Mouse (Mus musculus) megakaryocyte, adult 5-6 weeks (primary cell): ENCODE results near the gene Mapk10. TPM values are rescaled to one million over a fixed set of nuclear protein-coding genes. Genes with fewer than 3 reads are reported as not detected.

ENCODE experiments used
- ATAC-seq: 2 replicates; pipeline ENCODE4 v1.8.0; 2016; ENCODE audit warnings: mild to moderate bottlenecking, inconsistent platforms; ENCODE audit not compliant: poor library complexity, severe bottlenecking
- total RNA-seq, 2 experiments: library from RNA; stranded (forward) in 1 of 2; stranded (reverse) in 1 of 2; fragments of 153-499, 151-499 nt in 1 of 2; fragments of 221-1000, 200-1000 nt in 1 of 2; gene quantifications; 2 replicates each; pipeline versions ENCODE4 v1.2.3 to v1.2.4; 2015 to 2017

Gene Mapk10
- not detected in 2 replicates for total RNA-seq (2015)
- not detected in 2 replicates for total RNA-seq (2017)

- ATAC-seq = no peak
Measured at GRCm38 (mm10) chr5:103211101-103211848, at the start of gene Mapk10. Gene Mapk10 (minus strand): TSS chr5:103211334.

- no peak for ATAC-seq
Measured at GRCm38 (mm10) chr5:103256144-103256543, 45.0 kb upstream of the Mapk10 start.

GRCm38 (mm10) chr5:103242430-103242829, 31.3 kb upstream of the Mapk10 start:
- ATAC-seq = no peak

- no peak for ATAC-seq
Measured at GRCm38 (mm10) chr5:103231822-103232221, 20.7 kb upstream of the Mapk10 start.

GRCm38 (mm10) chr5:103230334-103230733, 19.2 kb upstream of the Mapk10 start:
- ATAC-seq = no peak

DNA sequence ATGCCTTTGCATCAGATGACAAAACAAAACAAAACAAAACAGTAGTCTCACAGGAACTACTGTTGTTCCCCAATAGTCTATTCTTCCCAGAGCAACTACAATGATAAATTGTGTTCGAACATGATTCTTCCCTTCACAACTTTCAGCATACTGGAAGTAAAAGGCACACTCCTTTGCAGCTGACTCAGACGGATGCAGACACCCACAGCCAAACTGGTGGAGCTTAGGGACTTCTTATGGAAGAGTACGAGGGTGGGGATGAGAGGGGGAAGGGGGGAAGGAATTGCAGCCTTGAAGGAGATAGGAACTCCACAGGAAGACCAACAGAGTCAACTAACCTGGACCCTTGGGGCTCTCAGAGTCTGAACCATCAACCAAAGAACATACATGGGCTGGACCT, 18.2 kb upstream of the Mapk10 start:
- ATAC-seq = no peak

DNA sequence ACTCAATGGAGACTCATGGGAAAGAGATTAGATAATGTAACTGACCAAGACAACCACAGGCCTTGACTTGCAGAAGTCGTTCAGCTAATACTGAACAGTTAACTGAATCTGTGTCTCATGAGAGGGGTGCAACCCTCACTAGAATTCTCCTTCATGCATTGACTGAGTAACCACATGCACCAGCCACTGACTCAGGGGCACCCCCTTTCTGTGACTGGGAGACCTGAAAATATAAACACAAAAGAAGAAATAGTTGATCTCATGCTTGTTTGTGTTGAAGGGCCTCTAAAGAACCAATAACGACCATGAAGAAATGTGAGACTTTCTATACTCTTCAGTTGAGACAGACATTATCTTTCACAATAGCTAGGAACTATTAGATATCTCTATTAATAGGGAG, 10.9 kb upstream of the Mapk10 start:
- no peak for ATAC-seq

DNA sequence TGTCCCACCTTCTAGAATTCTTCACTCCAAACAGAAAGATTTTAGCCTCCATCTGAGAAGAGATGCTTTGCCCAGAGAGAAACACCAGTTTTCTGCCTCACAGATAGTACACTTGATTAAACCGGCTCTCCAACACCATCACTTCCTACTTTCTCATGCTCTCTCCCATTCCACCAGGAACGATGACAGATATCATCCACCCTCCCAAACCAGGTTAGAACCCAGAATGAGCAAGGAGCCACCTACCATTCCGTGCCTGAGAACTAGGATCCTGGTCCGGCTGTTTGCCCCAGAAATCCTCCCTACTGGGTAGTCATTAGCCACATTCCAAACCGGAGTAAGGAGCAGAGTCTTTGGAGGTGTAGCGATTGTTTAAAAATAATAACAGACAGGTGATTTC, 490 bp downstream of the Mapk10 start:
- ATAC-seq = no peak

- no peak for ATAC-seq
Measured at GRCm38 (mm10) chr5:103210018-103210417, 1.1 kb downstream of the Mapk10 start.

DNA sequence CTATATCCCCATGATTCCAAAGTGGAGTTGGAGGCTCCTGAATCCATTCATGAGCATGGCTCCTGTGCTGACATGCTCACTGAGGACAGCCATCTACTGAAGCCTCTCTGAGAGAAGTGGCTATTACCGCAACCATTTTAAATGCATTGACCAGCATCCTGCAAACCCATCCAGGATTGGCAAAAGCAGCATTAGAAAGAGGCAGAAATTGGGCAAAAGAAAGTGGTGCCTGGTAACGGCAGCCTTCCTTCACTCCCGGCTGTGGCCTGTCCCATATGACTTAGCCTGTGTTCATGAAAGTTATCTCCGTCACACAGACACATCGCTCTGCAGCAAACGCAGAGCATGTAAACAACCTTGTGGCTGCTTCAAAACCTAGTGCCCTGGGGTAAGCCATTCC, 1.6 kb downstream of the Mapk10 start:
- no peak for ATAC-seq

DNA sequence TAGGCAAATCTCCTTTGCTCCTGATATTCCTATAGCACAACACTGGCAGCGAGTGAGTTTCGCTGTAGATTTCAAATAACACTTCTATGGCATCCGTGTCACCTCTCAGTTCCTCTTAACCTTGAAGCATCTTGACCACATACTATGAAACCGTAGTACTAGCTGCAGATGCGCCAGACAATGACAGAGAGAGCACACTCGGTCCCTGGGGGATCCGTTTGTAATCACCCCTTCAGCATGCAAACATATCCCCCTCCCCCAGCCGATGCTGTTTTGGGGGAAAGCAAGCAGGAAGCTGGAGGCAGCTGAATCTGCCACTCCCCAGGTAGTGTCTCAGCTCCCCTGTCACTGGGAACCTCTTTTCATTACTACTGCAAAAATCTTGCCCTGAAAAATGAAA, 2.3 kb downstream of the Mapk10 start:
- ATAC-seq = no peak

GRCm38 (mm10) chr5:103208021-103208511, 3.1 kb downstream of the Mapk10 start:
- no peak for ATAC-seq

DNA sequence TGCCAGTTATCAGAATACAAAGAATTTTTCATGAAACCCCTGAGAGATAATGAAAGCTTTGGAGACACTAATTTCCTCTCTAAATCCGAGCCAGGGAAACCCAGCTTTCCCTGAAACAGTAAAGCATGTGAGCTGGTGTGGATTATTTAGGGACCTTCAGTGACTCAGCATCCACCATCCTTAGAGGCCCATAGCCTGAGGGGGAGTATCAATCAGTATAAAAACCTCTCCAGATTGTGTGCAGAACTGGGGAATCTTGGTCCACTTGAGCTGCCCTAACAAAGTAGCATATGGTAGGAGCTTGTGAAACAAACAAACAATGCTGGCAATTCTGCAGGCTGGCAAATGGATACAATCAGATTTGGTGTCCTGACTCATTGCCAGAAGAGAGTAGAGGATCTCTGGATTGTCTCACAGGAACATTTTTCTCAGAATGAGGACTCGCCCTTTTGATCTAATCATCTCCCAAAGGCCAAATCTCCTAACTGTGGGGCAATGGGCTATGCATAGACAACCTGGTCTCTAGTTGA, 13.3 kb downstream of the Mapk10 start:
- ATAC-seq = no peak

DNA sequence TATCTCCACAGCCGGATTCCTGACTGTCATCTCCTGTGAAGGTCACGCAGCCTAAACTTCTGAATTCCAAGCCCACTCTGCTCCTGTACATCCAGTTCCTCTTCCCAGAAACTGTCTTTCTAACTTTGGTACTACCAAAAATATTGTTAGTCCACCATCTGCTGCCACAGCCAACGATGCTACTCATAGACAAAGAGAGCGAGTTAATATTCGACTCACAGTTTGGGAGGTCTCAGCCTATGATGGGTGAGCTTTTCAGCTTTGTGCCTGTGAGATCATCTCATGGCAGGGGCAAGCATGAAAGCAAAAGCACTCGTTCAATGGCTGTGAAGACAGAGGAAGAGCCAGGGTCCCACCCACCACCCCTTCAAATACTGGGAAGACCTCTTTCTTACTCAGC, 16.6 kb downstream of the Mapk10 start:
- ATAC-seq = no peak

DNA sequence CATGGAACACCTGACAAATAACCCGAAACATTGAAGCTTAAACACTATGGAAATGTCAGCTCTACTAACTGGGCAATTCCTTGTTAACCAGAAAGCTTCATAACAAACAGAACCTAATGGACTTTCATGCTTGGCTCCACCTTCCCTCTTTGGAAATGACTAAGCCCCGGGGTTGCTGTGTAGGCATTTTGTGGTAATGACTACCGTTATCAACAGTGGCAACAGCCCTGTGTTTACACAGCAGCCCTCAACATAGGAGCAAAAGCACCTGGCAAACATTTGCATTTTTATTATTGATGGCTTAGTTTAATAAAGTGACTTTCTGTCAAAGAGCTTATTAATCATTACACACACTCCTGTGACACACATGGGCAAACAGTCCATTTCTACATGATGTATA, 17.4 kb downstream of the Mapk10 start:
- ATAC-seq = no peak

DNA sequence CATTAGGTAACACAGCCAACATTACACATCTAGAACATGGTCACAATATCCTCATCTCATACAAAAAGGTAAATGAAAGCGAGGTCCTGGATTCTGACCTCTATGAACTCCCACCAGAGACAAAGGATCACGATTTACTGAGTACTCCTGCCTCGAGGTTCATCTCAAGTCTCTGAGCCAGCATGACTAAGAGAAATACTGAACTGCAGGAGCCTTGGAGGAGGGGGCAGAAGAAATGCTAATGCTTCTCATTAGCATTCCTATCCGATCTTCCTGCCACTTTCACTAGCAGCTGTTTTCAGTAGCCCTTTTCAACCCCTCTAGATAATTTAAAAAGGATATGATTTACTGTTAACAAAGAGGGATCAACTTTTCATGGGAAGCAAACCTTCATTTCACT, 19.6 kb downstream of the Mapk10 start:
- no peak for ATAC-seq

DNA sequence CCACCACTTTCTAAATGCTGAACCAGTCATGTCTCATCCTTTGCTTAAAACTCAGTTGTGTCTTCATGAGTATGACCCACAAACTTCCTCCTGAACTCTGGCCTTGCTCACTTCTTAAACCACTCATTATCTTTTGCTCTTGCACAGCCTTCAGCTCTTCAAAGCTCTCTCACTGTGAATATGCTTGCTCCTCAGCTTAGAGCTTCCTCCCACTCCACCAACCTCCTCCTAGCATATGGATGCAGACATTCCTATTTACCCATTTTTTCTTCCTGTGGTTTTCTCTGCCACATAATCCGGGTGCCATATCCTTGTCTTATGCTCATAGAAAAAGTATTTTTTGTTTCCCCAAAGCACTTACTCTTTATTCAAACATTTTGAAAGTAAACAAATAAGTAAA, 26.9 kb downstream of the Mapk10 start:
- no peak for ATAC-seq

GRCm38 (mm10) chr5:103181622-103182021, 29.5 kb downstream of the Mapk10 start:
- no peak for ATAC-seq

DNA sequence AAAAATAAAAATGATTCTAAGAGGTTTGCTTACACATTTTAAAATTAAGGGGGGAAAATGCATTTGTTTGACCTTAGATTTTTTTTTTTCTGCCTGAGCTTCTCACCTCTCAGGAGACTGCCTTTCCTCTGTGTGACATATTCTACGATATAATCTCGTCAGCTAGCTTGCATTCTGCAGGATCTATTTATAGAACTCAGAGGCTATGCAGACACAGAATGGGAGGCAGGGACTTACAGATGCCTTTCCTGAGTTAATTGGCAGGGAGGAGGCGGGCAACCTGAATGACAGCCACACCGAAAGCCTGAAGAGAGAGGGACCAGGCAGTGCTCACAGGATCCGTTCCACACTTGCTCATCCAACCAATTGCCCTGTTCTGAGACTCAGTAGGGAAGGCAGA, 34.1 kb downstream of the Mapk10 start:
- ATAC-seq = no peak

DNA sequence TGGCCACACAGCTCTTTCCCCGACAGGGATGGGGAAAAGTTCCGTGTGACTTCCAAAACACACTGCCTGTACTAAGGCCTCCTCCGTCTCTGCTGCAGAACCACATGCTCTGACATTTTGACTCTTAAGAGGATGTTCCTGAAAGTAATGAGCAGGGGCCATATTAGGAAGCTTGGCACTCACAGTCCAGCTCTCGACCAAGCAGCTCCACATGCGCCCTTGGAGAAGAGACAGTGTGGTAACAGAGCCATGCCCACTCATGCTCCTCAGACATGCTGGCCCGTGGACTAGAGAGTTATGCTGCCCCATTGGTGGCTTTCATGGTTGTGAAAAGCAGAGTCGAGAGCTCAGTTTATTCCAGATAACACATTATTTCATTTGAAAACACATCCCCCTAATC, 35.1 kb downstream of the Mapk10 start:
- no peak for ATAC-seq

DNA sequence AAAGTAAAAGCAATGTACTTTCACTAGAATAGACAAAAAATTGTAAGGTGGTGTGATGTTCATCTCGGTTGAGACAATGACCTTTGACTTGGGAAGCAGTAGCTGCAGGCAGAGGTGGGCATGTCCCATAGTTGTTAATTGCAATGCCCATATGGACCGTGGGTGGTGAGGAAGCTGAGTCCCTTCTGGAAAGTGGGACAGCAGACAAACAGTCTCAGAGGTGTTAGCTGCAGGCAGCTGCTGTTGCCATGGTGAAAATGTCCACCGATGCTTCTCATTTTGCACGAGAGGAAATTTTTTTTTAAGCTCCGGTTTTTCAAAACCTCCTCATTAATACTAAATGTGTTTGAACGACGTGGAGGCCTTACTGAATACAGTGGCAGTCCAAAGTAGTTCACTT, 36.5 kb downstream of the Mapk10 start:
- ATAC-seq = no peak

GRCm38 (mm10) chr5:103171207-103171606, 39.9 kb downstream of the Mapk10 start:
- no peak for ATAC-seq

DNA sequence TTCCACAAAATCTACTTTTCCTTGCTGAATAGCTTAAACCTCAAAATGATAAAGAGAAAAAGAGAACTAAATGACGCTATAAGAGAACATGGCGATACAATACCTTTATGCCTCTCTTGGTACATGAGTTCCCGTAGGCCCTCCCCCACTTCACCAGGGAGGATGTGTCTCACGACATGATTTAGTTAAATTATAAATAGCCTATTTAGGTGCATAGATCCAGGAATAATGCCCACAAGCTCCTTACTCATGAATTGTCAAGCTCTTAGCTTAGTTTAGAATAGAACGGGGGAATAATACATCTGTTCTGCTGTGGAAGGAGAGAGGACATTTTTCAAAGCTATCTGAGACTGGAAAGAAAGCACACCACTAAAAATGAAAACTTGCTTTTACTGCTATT, 43.8 kb downstream of the Mapk10 start:
- ATAC-seq = no peak
